Mouse (Mus musculus) testis, adult 2 months (tissue): ENCODE measurements at regions not wholly inside any gene's neighbourhood (a gene's known extent, or its start where the extent isn't known, plus 50 kb on each side); places are given as distances from the start of the nearest gene placed in this dataset.

Experiments
- CTCF ChIP-seq: fragments of 200-500 bp; IDR thresholded peaks from 2 replicates; pipeline ENCODE4 v1.5.1; 2012; ENCODE audit warnings: low read depth, mild to moderate bottlenecking, inconsistent platforms, low read length, moderate library complexity; ENCODE audit not compliant: control insufficient read depth, insufficient read depth, insufficient replicate concordance
- POLR2A ChIP-seq: fragments of 200-500 bp; IDR thresholded peaks from 2 replicates; pipeline ENCODE4 v1.6.1; 2012; ENCODE audit warnings: low read depth, mild to moderate bottlenecking, inconsistent platforms, low read length, moderate library complexity; ENCODE audit not compliant: control insufficient read depth

- TF ChIP-seq CTCF (no peak), POLR2A (no peak)
Observed at GRCm38 (mm10) chr15:67412394-67412793, 911.7 kb upstream of the Lrrc6 start.
